Mouse (Mus musculus) CH12.LX (cell line): ENCODE data around the gene Tmem150c. TPM values are rescaled to one million over a fixed set of nuclear protein-coding genes. Genes with fewer than 3 reads are reported as not detected.

Experiments
- DNase-seq: peaks from one replicate; pipeline ENCODE4 v3.0.0-alpha.2; 2013; ENCODE audit errors: extremely low read depth
- H3K27ac ChIP-seq: 2 replicates; pipeline ENCODE4 v1.5.1; 2012; ENCODE audit warnings: low read depth, mild to moderate bottlenecking, control low read depth, moderate library complexity; ENCODE audit not compliant: insufficient read depth
- H3K27me3 ChIP-seq: replicated peaks from 2 replicates; pipeline ENCODE3; 2012; ENCODE audit warnings: inconsistent platforms
- H3K36me3 ChIP-seq, 2 experiments: replicated peaks in 1 of 2; 2 replicates each; pipeline versions ENCODE3 to v1.6.1; 2012; ENCODE audit warnings: inconsistent platforms in 1 of 2, low read length in 1 of 2, mild to moderate bottlenecking in 1 of 2, mixed read lengths in 1 of 2, moderate library complexity in 1 of 2; ENCODE audit not compliant: control insufficient read depth in 1 of 2, insufficient read depth in 1 of 2
- H3K4me1 ChIP-seq, 2 experiments: 2 replicates each; pipeline ENCODE4 v1.6.1; 2012; ENCODE audit warnings: inconsistent platforms in 1 of 2, moderate library complexity in 1 of 2; ENCODE audit not compliant: insufficient read depth in 2 of 2, control insufficient read depth in 1 of 2
- H3K4me2 ChIP-seq: 2 replicates; pipeline ENCODE4 v1.6.1; 2012; ENCODE audit warnings: low read depth, mild to moderate bottlenecking, control low read depth; ENCODE audit not compliant: poor library complexity, insufficient read depth, severe bottlenecking
- H3K4me3 ChIP-seq, 3 experiments: fragments of 150-350 bp in 1 of 3; sonication (generic) in 1 of 3; replicated peaks in 1 of 3; 2 replicates each; pipeline versions ENCODE3 to v1.5.1; 2011 to 2012; ENCODE audit warnings: low read depth in 2 of 3, low read length in 2 of 3, mild to moderate bottlenecking in 2 of 3, moderate library complexity in 2 of 3, control low read depth in 1 of 3, improper control_type of control experiment in 1 of 3, inconsistent platforms in 1 of 3, mixed read lengths in 1 of 3; ENCODE audit not compliant: poor library complexity in 1 of 3
- H3K79me2 ChIP-seq: replicated peaks from 2 replicates; pipeline ENCODE4 v1.6.1; 2012; ENCODE audit warnings: mild to moderate bottlenecking, moderate library complexity; ENCODE audit not compliant: control insufficient read depth, poor library complexity, insufficient read depth, severe bottlenecking; ENCODE audit errors: extremely low read depth
- H3K9ac ChIP-seq: 2 replicates; pipeline ENCODE4 v1.6.1; 2012; ENCODE audit warnings: low read depth, mild to moderate bottlenecking, control low read depth, moderate library complexity; ENCODE audit not compliant: insufficient read depth
- H3K9me3 ChIP-seq: replicated peaks from 2 replicates; pipeline ENCODE3; 2012; ENCODE audit warnings: low read length, inconsistent platforms, mixed read lengths
- BHLHE40 ChIP-seq: IDR thresholded peaks from 2 replicates; pipeline ENCODE4 v1.6.1; 2011; ENCODE audit warnings: mild to moderate bottlenecking, low read depth, low read length, improper control_type of control experiment
- CHD2 ChIP-seq: IDR thresholded peaks from 2 replicates; pipeline ENCODE4 v1.6.1; 2011; ENCODE audit warnings: low read length, improper control_type of control experiment
- ELF1 ChIP-seq: IDR thresholded peaks from 2 replicates; pipeline ENCODE4 v1.6.1; 2014; ENCODE audit warnings: low read depth, mild to moderate bottlenecking, inconsistent platforms, low read length, improper control_type of control experiment
- GABPA ChIP-seq: IDR thresholded peaks from 2 replicates; pipeline ENCODE4 v1.6.1; 2012; ENCODE audit warnings: low read depth, low read length, improper control_type of control experiment, inconsistent platforms; ENCODE audit not compliant: insufficient replicate concordance
- JUN ChIP-seq: IDR thresholded peaks from 2 replicates; pipeline ENCODE4 v1.6.1; 2011; ENCODE audit warnings: low read depth, mild to moderate bottlenecking, low read length, improper control_type of control experiment, moderate library complexity; ENCODE audit not compliant: insufficient read depth
- MAFK ChIP-seq: IDR thresholded peaks from 2 replicates; pipeline ENCODE4 v1.6.1; 2011; ENCODE audit warnings: low read length, improper control_type of control experiment; ENCODE audit not compliant: insufficient replicate concordance
- MAZ ChIP-seq: IDR thresholded peaks from 2 replicates; pipeline ENCODE4 v1.6.1; 2012; ENCODE audit warnings: low read depth, mild to moderate bottlenecking, inconsistent platforms, low read length, improper control_type of control experiment, moderate library complexity
- MEF2A ChIP-seq: IDR thresholded peaks from 2 replicates; pipeline ENCODE4 v1.6.1; 2014; ENCODE audit warnings: low read depth, mild to moderate bottlenecking, inconsistent platforms, low read length, improper control_type of control experiment, borderline replicate concordance
- RCOR1 ChIP-seq: conservative IDR thresholded peaks from 2 replicates; pipeline ENCODE4 v1.6.1; 2012; ENCODE audit warnings: low read depth, mild to moderate bottlenecking, inconsistent platforms, low read length, improper control_type of control experiment
- SIN3A ChIP-seq: IDR thresholded peaks from 2 replicates; pipeline ENCODE4 v1.6.1; 2012; ENCODE audit warnings: low read length, improper control_type of control experiment, inconsistent platforms
- SMC3 ChIP-seq: IDR thresholded peaks from 2 replicates; pipeline ENCODE4 v1.6.1; 2011; ENCODE audit warnings: low read depth, low read length, improper control_type of control experiment
- TCF12 ChIP-seq: IDR thresholded peaks from 2 replicates; pipeline ENCODE4 v1.6.1; 2014; ENCODE audit warnings: low read depth, mild to moderate bottlenecking, inconsistent platforms, low read length, improper control_type of control experiment
- ZC3H11A ChIP-seq: IDR thresholded peaks from 2 replicates; pipeline ENCODE4 v1.6.1; 2012; ENCODE audit warnings: low read depth, mild to moderate bottlenecking, inconsistent platforms, low read length, improper control_type of control experiment
- ZKSCAN1 ChIP-seq: IDR thresholded peaks from 2 replicates; pipeline ENCODE4 v1.6.1; 2012; ENCODE audit warnings: low read depth, inconsistent platforms, low read length, improper control_type of control experiment, borderline replicate concordance
- ZNF384 ChIP-seq: IDR thresholded peaks from 2 replicates; pipeline ENCODE4 v1.6.1; 2012; ENCODE audit warnings: low read depth, low read length, improper control_type of control experiment, inconsistent platforms
- dilution Hi-C: fragments of 300-500 bp; cut with MboI; formaldehyde crosslinking; loops from 2 replicates; pipeline ENCODE4 v1.14.3; 2020; ENCODE audit warnings: low sequenced_read_pairs; ENCODE audit not compliant: extremely low pct_unique_long_range_greater_than_20kb, extremely low pct_ligation_motif_present
- in situ Hi-C: fragments of 300-500 bp; cut with MboI; formaldehyde crosslinking; loops from 3 replicates; pipeline ENCODE4 v1.14.3; 2019; ENCODE audit warnings: low sequenced_read_pairs, low pct_ligation_motif_present, low pct_unique_long_range_greater_than_20kb, mixed read lengths
- polyA plus RNA-seq: library from polyadenylated mRNA; unstranded; fragments of >175 nt; gene quantifications from 2 replicates; pipeline ENCODE4 v1.2.1, GENCODE M21; 2012; ENCODE audit warnings: low read depth; ENCODE audit not compliant: insufficient read length
- total RNA-seq, 2 experiments: library from RNA; depleted of rRNA; stranded (reverse); fragments of 300-350 nt in 1 of 2; fragments of >200 nt in 1 of 2; gene quantifications; 2 replicates each; pipeline ENCODE4 v1.2.3; 2012 to 2014

Gene Tmem150c
- total and polyA plus RNA-seq, 3 experiments, result not detected

DNA sequence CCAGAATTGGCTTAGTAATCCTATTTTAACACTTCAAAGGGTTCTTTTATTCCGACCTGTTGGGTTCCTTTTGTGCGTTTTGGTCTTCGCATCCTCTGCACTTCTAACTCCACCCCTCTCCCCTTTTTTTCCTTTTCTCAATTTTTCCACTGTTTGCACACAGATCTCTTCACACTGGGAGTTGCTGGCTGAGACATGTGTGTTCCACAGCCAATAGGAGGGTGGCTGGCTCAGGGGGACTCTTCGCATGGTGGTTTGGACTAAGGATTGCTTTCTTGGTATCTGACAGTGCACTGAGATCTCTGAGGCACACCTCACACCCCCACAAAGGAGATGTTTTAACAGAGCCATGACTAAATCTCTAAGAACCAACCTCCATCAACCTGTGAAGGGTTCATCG lies 40.7 kb upstream of the Tmem150c start:
- DNase-seq, result peak; percentile 37
- in situ Hi-C loops (no loop called here), dilution Hi-C loops (no loop called here)
- Histone ChIP-seq H3K4me3 (no peak overlapping the region), H3K4me1 (peaks cover 8 to 54% of the 10 kb centered on the region in 2 experiments), H3K79me2 (no peaks in the 10 kb centered on the region), H3K36me3 (no peaks in the 10 kb centered on the region), H3K4me2 (no peak overlapping the region), H3K27me3 (no peaks in the 10 kb centered on the region), H3K27ac (no peak overlapping the region), H3K9ac (no peak overlapping the region), H3K9me3 (no peaks in the 10 kb centered on the region)
- TF ChIP-seq GABPA (no peak), SMC3 (no peak), MAZ (no peak)

- dilution Hi-C loops, result no loop called here
- H3K79me2 ChIP-seq, result no peaks in the 10 kb centered on the region
- no peaks in the 10 kb centered on the region for H3K27me3 ChIP-seq
- no peak overlapping the region for H3K27ac ChIP-seq
- peaks cover 6 to 49% of the 10 kb centered on the region in 2 experiments; a peak in 3 of 4 replicates for H3K4me1 ChIP-seq
- H3K4me3 ChIP-seq, result no peak overlapping the region
- H3K36me3 ChIP-seq, result no peaks in the 10 kb centered on the region
- H3K9me3 ChIP-seq, result no peaks in the 10 kb centered on the region
- no peak overlapping the region for H3K4me2 ChIP-seq
- H3K9ac ChIP-seq, result no peak overlapping the region
- no peak for TF ChIP-seq RCOR1
- TF ChIP-seq SIN3A, result no peak
- no peak for TF ChIP-seq MAZ
- TF ChIP-seq ZC3H11A, result no peak
- TF ChIP-seq MEF2A, result no peak
- no peak for TF ChIP-seq ELF1
- no peak for TF ChIP-seq ZKSCAN1
- no peak for TF ChIP-seq MAFK
- no peak for TF ChIP-seq JUN
- TF ChIP-seq BHLHE40, result no peak
- no peak for TF ChIP-seq ZNF384
- no peak for TF ChIP-seq TCF12
- TF ChIP-seq CHD2, result no peak
- TF ChIP-seq, all 38 proteins: peak for 0
- DNase-seq, result no peak
- in situ Hi-C loops, result no loop called here
Measured at GRCm38 (mm10) chr5:100199092-100199853, 39.7 kb upstream of the Tmem150c start.
